Mouse (Mus musculus) embryonic facial prominence, embryonic 10.5 days (tissue): ENCODE measurements around the gene Rbfox3. TPM values are rescaled to one million over a fixed set of nuclear protein-coding genes. Genes with fewer than 3 reads are reported as not detected.

Experiments used
- DNase-seq: peaks from one replicate; pipeline ENCODE4 v3.0.0-alpha.2; 2017; ENCODE audit warnings: low spot score
- H3K27ac ChIP-seq: fragments of 300-500 bp; sonication (generic); replicated peaks from 2 replicates; pipeline ENCODE4 v1.5.1; 2016; ENCODE audit warnings: mild to moderate bottlenecking
- H3K27me3 ChIP-seq: fragments of 300-500 bp; sonication (generic); replicated peaks from 2 replicates; pipeline ENCODE4 v1.6.1; 2016; ENCODE audit warnings: low read depth, mild to moderate bottlenecking; ENCODE audit not compliant: poor library complexity, severe bottlenecking
- H3K36me3 ChIP-seq: fragments of 300-500 bp; sonication (generic); replicated peaks from 2 replicates; pipeline ENCODE4 v1.6.1; 2016; ENCODE audit warnings: mild to moderate bottlenecking, moderate library complexity
- H3K4me1 ChIP-seq: fragments of 300-500 bp; sonication (generic); 2 replicates; pipeline ENCODE4 v1.6.1; 2016
- H3K4me3 ChIP-seq: fragments of 300-500 bp; sonication (generic); 2 replicates; pipeline ENCODE4 v1.5.1; 2016; ENCODE audit warnings: mild to moderate bottlenecking, moderate library complexity
- H3K9me3 ChIP-seq: fragments of 300-500 bp; sonication (generic); 2 replicates; pipeline ENCODE4 v1.6.1; 2016; ENCODE audit warnings: mild to moderate bottlenecking
- WGBS: fragments of 180-500 bp; shearing (Covaris S2); methylation state at CpG from one replicate; pipeline ENCODE4 v1.1.7; 2016; 5-methylcytosine and 5-hydroxymethylcytosine counted together
- polyA plus RNA-seq: library from polyadenylated mRNA; unstranded; fragments of >200 nt; fragmentation: Nextera tagmentation; extraction: Ambion mirVana; gene quantifications from 2 replicates; pipeline ENCODE4 v1.2.1, GENCODE M21; 2016

Gene Rbfox3
- polyA plus RNA-seq, 1 experiment from 2014 or later = 2.3 TPM

DNA sequence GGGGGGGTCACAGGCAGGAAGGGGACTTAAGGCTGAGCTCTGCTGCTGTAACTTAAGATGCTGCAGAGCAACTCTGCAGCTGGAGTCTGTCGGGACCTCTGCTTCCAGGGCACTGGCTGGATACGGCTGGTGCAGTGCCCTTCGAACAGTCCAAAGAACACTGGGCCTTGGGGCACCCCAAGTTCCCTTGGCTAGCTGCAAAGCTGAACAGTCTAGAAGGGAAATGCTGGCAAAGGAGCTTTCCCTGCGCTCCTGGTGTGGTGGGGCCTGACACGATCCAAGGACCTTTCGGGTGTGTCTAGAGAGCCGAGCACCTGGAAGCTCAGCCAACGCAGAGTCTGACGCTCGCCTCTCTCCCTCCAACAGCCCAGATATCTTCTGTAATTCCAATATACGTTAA lies 12.8 kb downstream of the Rbfox3 start:
- Histone ChIP-seq H3K27me3 (peaks cover 27% of the 10 kb centered on the region), H3K4me3 (no peak overlapping the region), H3K9me3 (no peaks in the 10 kb centered on the region), H3K27ac (no peak overlapping the region), H3K4me1 (peaks cover 35% of the 10 kb centered on the region), H3K36me3 (no peaks in the 10 kb centered on the region)
- DNase-seq = no peak
- WGBS = 67% methylated on average over 11 of the region's 11 CpGs

DNA sequence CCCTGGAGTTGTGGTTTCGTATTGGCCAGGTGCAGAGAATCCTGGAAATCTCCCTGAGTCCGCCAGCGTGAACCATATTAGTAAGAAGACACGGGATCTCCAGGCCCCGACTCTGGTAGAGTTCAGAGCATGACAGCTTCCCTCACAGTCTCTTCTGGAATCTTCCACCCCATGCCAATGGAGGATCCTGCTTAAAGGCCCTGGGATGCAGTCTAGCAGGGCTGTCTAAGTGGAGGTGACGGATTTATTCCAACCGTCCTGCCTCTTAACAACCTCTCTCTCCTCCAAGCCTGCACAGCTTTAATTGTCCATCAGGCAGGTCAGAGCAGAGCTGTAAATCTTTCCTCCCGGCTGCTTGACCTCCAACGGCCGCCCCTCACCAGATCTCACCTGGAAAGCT lies 13.2 kb downstream of the Rbfox3 start:
- peaks cover 35% of the 10 kb centered on the region for H3K4me1 ChIP-seq

DNA sequence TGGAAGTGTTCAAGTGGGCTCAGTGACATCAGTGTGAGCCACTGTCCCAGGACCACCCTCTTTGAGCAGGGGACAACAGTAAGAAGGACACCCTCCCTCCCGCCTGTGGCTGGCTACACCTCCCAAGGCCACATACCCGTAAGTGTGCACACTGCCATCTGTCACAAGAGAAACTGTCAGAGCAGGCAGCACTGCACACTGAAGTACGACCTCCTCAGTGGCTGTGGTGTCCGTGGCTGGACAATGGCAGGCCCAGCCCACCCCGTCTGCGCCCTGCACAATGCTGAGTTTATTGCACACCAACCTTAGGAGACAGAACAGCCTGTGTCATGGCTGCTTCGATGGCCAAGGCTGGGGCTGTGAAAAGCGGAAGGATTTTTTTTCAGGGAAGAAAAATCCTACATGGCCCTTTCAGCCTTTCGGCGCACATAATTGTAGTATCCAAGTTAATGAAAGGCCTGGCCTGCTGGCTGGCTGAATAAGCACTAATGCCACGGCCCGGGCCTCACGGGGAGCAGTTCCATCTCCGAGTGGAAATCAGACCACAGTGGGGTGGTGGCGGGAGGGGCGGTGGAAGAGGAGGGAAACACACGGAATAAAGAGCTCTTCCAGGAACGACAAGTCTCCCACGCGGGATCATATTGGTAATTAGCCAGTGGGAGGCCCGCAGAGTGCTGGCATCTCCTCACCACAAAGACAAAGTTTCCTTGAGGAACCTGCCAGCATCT lies 14.1 kb downstream of the Rbfox3 start:
- H3K27me3 ChIP-seq = peaks cover 25% of the 10 kb centered on the region
- H3K4me1 ChIP-seq = peaks cover 35% of the 10 kb centered on the region
- DNase-seq = no peak
- WGBS = 70% methylated on average over 21 of the region's 21 CpGs
- no peak overlapping the region for H3K4me3 ChIP-seq
- peak overlapping the region; percentile 55 for H3K27ac ChIP-seq
- no peaks in the 10 kb centered on the region for H3K9me3 ChIP-seq
- no peaks in the 10 kb centered on the region for H3K36me3 ChIP-seq

More for the DNA sequence above, 13.2 kb downstream of the Rbfox3 start:
- Histone ChIP-seq H3K4me3 (no peak overlapping the region), H3K27me3 (peaks cover 25% of the 10 kb centered on the region), H3K36me3 (no peaks in the 10 kb centered on the region), H3K9me3 (no peaks in the 10 kb centered on the region), H3K27ac (no peak overlapping the region)
- WGBS = 57% methylated on average over 10 of the region's 10 CpGs
- DNase-seq = no peak

DNA sequence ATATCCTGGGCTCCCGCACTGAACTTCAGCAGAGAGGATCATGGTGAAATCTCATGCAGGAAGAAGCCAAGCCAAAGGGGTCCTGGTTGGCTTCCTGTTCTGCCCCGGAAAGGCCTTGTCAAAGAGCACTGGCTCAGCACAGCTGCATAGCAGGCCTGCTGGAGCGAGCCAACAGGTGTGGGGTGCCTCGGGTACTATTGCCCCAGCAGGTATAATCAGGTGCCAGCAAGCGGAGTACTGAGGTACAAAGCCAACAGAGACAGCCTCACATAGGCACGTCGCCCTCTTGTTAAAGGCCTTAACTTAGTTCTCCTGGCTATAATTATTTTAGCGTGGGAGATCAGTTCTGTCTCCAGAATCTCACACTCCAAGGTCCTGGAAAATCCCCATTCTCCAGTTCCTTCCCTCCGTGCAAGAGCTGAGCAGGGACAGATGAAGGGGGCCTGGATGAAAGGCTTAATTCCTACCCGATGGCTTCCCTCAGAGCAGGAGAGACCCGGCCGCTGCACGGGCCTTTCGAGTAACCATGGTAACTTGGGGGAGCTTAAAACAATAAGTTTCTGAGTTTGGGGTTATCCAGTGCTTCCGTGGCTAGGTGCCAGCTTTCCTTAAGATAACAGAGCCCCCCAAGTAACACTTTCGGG lies 15.2 kb downstream of the Rbfox3 start:
- WGBS = 57% methylated on average over 16 of the region's 16 CpGs
- peaks cover 35% of the 10 kb centered on the region for H3K4me1 ChIP-seq
- H3K27me3 ChIP-seq = peaks cover 23% of the 10 kb centered on the region
- no peaks in the 10 kb centered on the region for H3K36me3 ChIP-seq
- H3K27ac ChIP-seq = no peak overlapping the region
- H3K4me3 ChIP-seq = no peak overlapping the region
- no peak for DNase-seq
- no peaks in the 10 kb centered on the region for H3K9me3 ChIP-seq

DNA sequence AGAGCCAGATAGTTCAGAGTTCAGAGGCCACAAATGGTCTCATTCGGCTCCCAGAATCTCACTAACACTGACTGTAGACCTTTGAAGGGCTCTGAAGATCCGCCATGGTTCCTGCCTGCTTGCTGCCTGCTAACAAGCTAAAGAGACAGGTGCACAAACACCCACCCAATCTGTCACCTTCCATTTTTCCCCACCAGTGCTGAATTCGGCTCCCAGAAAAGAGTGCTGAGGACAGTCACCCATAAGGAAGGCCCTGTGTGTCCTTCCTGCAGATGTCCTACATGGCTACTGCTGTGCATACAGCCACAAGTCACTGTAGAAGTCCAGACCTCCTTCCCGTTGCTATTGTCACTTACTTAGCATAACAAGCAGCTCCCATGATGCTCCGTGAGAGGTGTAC lies 16.6 kb downstream of the Rbfox3 start:
- no peak for DNase-seq
- Histone ChIP-seq H3K4me1 (peaks cover 43% of the 10 kb centered on the region), H3K4me3 (no peak overlapping the region), H3K36me3 (no peaks in the 10 kb centered on the region), H3K27me3 (peaks cover 13% of the 10 kb centered on the region), H3K9me3 (no peaks in the 10 kb centered on the region), H3K27ac (no peak overlapping the region)
- WGBS = 75% methylated on average over 5 of the region's 5 CpGs

DNA sequence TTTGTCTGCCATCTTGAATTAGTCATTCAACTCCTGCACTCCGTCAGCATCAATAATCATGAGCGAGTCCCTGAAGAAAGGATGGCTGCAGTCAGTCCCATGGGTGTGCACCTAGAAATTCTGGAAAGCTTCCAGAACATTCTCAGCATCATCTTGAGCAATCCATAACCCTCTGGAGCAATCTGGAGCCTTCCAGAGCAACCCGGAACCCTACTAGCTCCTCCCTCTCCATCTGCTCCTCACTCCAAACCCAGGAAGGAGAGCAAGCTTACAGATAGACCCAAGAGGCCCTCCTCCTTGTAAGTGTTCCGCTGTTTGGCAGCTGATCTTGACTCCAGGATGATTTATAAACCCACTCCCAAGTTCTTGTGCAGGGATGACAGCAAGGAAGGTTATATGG lies 17.2 kb downstream of the Rbfox3 start:
- 92% methylated on average over 4 of the region's 4 CpGs for whole genome bisulfite sequencing
- Histone ChIP-seq H3K27me3 (peaks cover 9% of the 10 kb centered on the region), H3K4me3 (no peak overlapping the region), H3K36me3 (no peaks in the 10 kb centered on the region), H3K4me1 (peaks cover 42% of the 10 kb centered on the region), H3K9me3 (no peaks in the 10 kb centered on the region), H3K27ac (no peak overlapping the region)
- DNase-seq = no peak

DNA sequence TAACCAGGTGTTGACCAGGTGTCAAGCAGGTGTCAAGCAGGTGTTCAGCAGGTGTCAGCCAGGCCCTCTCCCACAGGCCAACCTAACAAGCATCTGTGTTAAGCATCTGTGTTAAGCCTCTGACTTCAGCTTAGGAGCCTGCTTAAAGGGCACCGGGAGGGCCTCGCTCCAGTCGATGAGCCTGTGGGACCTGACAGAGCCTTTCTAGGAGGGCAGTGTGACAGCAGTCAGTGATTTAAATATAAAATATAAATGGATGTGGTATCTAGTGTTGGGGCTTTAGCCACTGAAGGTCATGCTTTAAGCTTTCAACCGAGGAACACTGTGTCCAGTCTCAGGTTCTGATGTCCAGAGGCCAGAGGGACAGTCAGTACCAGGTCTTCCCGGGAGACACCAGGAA lies 18.5 kb downstream of the Rbfox3 start:
- Histone ChIP-seq H3K36me3 (no peaks in the 10 kb centered on the region), H3K4me1 (peaks cover 29% of the 10 kb centered on the region), H3K9me3 (no peaks in the 10 kb centered on the region), H3K27me3 (peaks cover 3% of the 10 kb centered on the region; the same call in 1 of the 2 replicates), H3K27ac (no peak overlapping the region), H3K4me3 (no peak overlapping the region)
- 93% methylated on average over 5 of the region's 5 CpGs for whole genome bisulfite sequencing
- no peak for DNase-seq

DNA sequence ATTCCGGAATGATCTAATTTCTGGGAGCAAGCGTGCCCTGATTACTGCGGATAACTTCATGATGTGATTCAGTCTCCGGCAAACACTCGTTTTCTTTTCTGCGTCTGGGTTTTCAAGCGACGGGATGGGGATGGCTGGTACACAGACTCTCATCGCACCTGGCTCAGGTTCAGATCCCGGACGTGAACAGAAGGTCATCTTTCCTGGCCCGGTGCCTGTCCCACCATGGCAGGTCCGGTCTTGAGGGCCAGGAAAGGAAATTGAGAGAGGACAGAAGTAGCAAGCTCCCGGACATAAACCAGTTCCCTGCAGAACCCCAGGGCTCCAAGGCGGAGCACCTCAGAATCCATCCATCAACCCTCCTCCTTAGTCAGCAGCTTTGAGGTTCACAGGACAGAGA lies 19.9 kb downstream of the Rbfox3 start:
- Histone ChIP-seq H3K27me3 (0 out of 2 replicates have a peak, but pooled peaks cover 3% of the 10 kb centered on the region), H3K4me3 (no peak overlapping the region), H3K4me1 (peaks cover 15% of the 10 kb centered on the region), H3K27ac (no peak overlapping the region), H3K9me3 (no peaks in the 10 kb centered on the region), H3K36me3 (no peaks in the 10 kb centered on the region)
- 91% methylated on average over 15 of the region's 15 CpGs for WGBS
- no peak for DNase-seq

DNA sequence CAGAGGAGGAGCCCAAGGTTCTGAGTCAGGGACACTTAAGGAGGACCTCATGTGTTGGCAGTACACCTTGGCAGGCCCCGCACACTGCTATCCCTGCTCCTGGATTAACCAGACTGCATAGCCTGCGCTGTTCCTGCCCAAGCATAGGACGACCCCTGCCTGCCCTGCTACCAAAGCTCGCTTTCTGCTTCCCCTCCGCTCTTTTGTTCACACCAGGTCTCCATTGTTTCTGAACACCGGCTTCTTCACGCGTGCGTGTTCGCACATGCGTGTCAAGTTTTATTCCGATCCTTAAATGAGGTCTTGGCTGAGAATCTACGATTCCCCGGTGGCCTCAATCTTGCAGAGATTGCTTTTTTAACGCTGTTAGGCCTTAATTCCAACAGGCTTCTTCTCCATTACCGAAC lies 20.4 kb downstream of the Rbfox3 start:
- peaks cover 10% of the 10 kb centered on the region for H3K4me1 ChIP-seq
- H3K27ac ChIP-seq = no peak overlapping the region
- no peaks in the 10 kb centered on the region for H3K36me3 ChIP-seq
- 0 out of 2 replicates have a peak, but pooled peaks cover 3% of the 10 kb centered on the region for H3K27me3 ChIP-seq
- no peaks in the 10 kb centered on the region for H3K9me3 ChIP-seq
- DNase-seq = no peak
- 73% methylated on average over 16 of the region's 16 CpGs for WGBS
- H3K4me3 ChIP-seq = no peak overlapping the region

DNA sequence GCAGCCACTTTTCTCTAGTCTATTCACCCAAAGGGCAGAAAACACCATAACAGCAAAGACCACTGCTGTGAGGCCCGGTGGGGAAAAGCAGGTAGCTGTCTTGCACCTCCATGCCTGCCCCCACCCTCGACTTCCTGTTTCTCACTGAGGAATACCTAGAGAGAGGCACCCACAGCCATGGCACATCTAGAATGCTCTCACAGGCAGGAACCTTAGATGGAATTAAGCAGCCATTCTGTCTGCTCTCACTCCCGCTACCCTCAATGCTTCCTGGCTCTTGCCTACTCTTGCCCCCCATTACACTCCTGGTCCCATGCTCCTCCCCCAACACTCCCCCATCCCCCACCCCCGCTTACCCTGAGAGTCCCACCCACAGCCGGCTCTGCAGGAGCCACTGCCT lies 20.9 kb downstream of the Rbfox3 start:
- no peak for DNase-seq
- Histone ChIP-seq H3K36me3 (no peaks in the 10 kb centered on the region), H3K27me3 (0 out of 2 replicates have a peak, but pooled peaks cover 3% of the 10 kb centered on the region), H3K27ac (no peak overlapping the region), H3K4me3 (no peak overlapping the region), H3K4me1 (peaks cover 8% of the 10 kb centered on the region), H3K9me3 (no peaks in the 10 kb centered on the region)
- WGBS = 54% methylated on average over 5 of the region's 5 CpGs

DNA sequence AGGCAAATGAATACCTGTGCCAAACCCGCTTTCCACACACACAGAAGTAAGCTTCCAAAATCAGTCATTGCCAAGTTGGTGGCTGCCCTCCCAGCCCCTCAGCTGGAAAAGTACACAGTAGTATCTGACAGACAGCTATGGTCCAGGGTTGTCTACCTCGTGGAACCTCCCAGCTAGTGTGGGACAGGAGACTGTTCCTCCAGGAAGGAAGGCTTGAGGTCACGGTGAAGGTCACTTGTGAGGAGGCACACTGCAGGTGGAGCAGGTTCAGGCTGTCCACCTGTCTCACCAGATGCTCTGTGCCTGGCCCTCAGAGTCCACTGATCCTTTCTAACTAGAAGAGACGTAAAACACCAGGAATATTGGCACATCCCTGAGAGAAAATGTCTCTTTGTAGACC lies 21.9 kb downstream of the Rbfox3 start:
- H3K27ac ChIP-seq = no peak overlapping the region
- DNase-seq = no peak
- WGBS = 86% methylated on average over 4 of the region's 4 CpGs
- no peaks in the 10 kb centered on the region for H3K9me3 ChIP-seq
- no peak overlapping the region for H3K4me3 ChIP-seq
- H3K36me3 ChIP-seq = no peaks in the 10 kb centered on the region
- H3K4me1 ChIP-seq = peaks cover 8% of the 10 kb centered on the region
- 0 out of 2 replicates have a peak, but pooled peaks cover 3% of the 10 kb centered on the region for H3K27me3 ChIP-seq

DNA sequence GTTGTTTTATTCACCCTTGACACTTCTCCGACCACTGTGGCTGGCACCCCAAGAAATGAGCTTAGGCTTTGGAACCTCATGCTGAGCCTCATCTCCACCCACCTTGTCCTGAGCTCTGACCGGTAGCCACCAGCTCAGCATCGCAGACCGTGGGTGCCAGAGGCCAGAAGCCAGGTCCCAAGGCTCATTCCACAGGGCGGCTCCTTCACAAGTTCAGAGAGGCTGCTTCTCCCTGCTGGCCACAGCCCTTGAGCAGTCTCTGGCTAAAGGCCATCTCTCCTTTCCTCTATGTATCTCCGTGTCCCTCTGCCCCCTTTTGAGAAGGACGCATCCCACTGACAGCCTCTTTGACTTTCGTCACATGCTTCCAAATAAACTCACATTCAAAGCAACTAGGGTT lies 23.0 kb downstream of the Rbfox3 start:
- no peak for DNase-seq
- Histone ChIP-seq H3K4me1 (peaks cover 8% of the 10 kb centered on the region), H3K36me3 (no peaks in the 10 kb centered on the region), H3K27me3 (0 out of 2 replicates have a peak, but pooled peaks cover 3% of the 10 kb centered on the region), H3K9me3 (no peaks in the 10 kb centered on the region), H3K27ac (no peak overlapping the region), H3K4me3 (no peak overlapping the region)
- 83% methylated on average over 8 of the region's 8 CpGs for WGBS

DNA sequence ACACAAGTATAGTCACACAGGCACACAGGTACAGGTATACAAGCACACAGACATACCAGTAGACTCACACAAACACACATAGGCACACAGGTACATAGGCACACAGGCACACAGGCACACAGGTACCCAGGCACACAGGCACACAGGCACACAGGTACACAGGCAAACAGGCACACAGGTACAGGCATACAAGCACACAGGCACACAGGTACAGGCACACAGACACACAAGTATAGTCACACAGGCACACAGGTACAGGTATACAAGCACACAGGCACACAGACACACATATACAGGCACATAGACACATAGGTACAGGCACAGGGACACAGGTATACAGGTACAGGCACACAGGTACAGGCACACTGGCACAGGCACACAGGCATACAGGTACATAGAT lies 24.2 kb downstream of the Rbfox3 start:
- Histone ChIP-seq H3K4me1 (peaks cover 9% of the 10 kb centered on the region), H3K36me3 (no peaks in the 10 kb centered on the region), H3K9me3 (no peaks in the 10 kb centered on the region), H3K27me3 (0 out of 2 replicates have a peak, but pooled peaks cover 3% of the 10 kb centered on the region), H3K27ac (no peak overlapping the region), H3K4me3 (no peak overlapping the region)
- DNase-seq = no peak
